Mouse (Mus musculus) left cerebral cortex, postnatal 10 days (tissue): ENCODE results near the gene Mre11a. TPM values are rescaled to one million over a fixed set of nuclear protein-coding genes. Genes with fewer than 3 reads are reported as not detected.

ENCODE experiments used
- DNase-seq, 2 experiments: peaks; one replicate each; pipeline ENCODE4 v3.0.0; 2021 to 2022; ENCODE audit warnings: low spot score in 2 of 2, mixed read lengths in 1 of 2; ENCODE audit errors: extremely low spot score in 1 of 2
- intact Hi-C: fragments of 180-260 bp; cut with DNase I; formaldehyde crosslinking; loops from one replicate; pipeline ENCODE4 v1.15.1; 2025
- total RNA-seq, 2 experiments: library from RNA; stranded (reverse); gene quantifications; 2 replicates each; pipeline ENCODE4 v1.2.3; 2021

Mre11a gene
- total RNA-seq = 10 to 100 TPM; 10.2 to 11.3 TPM

DNA sequence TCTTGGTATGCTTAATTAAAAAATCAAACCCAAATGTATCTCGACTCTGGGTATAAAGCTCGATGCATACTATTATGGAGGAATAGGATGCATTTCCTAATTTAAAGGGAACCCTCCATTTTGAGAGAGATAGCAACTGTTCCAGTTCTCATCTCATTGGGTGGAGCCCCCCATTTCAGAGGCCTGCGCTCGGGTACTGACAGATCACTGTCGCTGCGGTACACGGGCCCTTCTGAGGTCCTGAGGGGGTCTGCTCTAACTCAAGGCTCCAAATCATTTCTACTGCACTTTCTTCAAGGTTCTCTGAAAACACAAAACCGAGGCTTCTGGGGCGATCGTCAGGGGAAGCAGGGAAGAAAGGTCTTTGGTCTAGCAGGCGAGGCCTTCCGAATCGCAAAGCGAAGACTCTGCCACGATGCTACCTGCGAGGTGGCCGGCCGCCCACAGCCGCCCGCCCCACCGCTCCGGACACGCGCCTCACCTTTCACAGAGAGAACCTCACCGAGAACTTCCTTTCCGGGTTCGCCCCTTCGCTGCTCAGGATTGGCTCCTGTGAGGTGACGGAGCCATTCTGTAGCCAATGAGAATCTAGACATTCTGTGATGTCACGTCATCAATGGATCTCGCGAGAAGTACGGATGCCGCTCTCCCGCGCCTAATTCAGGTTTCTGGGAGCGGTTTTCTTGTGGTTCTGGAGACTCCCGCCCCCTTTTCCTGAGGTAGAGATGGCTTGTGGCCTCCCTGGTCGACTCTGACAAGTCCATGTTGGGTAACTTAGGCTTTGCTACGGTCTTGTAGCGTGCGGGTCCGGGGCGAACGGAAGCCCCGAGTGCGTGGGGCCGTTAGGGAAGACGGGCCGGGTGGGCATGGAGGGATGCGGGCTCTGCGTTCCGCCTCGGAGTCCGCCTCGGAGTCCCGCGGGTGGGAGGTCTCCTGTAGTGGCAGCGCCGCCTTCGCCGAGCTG is at the start of gene Mre11a, which contains the start of gene Ankrd49:
TSS of gene Mre11a (plus strand) at position 616 of the 964 bp plus-strand sequence.
TSS of gene Ankrd49 (minus strand) at position 818 of the 964 bp plus-strand sequence.
- intact Hi-C loops = no loop called here
- DNase-seq = peak; percentile 92 to 95

DNA sequence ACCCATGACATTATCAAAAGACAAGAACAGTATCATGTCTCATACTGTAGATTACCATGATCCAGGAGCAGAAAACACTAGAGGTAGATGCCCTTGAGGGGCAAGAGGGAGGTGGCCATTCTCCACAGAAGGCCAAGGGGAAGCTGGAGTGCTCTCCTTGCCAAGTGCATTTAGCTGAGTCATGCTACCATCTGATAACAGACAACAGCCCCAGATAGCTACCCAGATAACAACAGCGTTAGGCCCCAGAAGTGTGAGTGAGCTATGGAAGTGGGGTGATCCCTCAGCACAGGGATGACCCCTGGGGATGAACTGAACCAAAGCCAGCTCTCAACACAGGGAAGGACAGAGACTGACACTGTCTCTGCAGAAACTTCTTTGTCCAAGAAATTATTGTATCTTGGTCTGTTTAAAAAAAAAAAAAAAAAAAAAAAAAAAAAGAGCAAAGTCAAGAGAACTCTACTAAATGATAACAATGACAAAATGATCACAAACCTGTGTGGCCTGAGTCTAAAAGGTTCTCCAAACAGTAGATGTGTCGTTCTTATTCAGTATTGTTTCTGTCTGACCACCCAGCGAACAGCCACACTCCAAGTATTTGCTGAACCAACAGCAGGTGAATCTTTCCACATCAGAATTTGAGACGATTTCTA is 44.8 kb upstream of the Mre11a start:
- intact Hi-C loops = no loop called here
- no peak for DNase-seq

- intact Hi-C loops = no loop called here
- DNase-seq = no peak
Observed at GRCm38 (mm10) chr9:14740151-14740924, 44.1 kb upstream of the Mre11a start, which contains the start of gene Piwil4. Piwil4 (minus strand) TSS chr9:14740733.

GRCm38 (mm10) chr9:14750901-14751502 is 33.5 kb upstream of the Mre11a start:
- peak in 1 of 2 experiments; percentile 34 for DNase-seq
- intact Hi-C loops = no loop called here

- DNase-seq = peak in 1 of 2 experiments; percentile 40
- intact Hi-C loops = no loop called here
Observed at GRCm38 (mm10) chr9:14751503-14752000, 32.9 kb upstream of the Mre11a start.

DNA sequence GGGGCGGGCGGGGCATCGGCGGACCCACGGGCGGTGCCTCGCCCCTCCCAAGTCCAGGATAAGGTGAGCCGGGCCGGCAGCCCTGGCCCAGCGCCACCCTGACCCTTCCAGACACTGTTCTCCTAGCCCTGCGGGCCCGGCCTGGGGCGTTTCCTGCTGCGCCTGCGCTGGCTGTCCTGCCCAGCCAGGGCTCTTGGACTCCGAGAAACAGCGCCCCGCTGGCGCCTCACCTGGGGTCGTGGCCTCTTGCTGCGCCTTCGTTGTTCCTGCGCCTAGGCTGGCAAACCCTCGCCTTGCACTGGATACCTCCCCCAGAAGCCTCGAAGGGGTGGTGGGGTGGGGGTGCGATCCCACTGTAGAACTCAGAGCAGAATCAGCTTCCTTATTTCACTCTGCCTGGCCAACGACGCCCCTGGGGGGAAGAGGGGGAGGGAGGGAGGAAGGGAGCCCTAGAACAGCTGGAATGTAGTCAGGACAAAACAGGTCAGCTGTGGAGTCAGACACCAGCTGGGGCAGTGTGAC is 32.4 kb upstream of the Mre11a start, which contains the start of gene Fut4:
TSS of gene Fut4 (minus strand) at position 393 of the 522 bp plus-strand sequence.
- intact Hi-C loops = no loop called here
- DNase-seq = peak in 1 of 2 experiments; percentile 65

- no peak for DNase-seq
- intact Hi-C loops = no loop called here
Observed at GRCm38 (mm10) chr9:14753947-14754346, 30.5 kb upstream of the Mre11a start.

GRCm38 (mm10) chr9:14754469-14754868 is 30.0 kb upstream of the Mre11a start:
- intact Hi-C loops = no loop called here
- DNase-seq = no peak

- intact Hi-C loops = no loop called here
- DNase-seq = no peak
Observed at GRCm38 (mm10) chr9:14758590-14758989, 25.9 kb upstream of the Mre11a start.

GRCm38 (mm10) chr9:14759261-14759660 is 25.2 kb upstream of the Mre11a start:
- intact Hi-C loops = no loop called here

DNA sequence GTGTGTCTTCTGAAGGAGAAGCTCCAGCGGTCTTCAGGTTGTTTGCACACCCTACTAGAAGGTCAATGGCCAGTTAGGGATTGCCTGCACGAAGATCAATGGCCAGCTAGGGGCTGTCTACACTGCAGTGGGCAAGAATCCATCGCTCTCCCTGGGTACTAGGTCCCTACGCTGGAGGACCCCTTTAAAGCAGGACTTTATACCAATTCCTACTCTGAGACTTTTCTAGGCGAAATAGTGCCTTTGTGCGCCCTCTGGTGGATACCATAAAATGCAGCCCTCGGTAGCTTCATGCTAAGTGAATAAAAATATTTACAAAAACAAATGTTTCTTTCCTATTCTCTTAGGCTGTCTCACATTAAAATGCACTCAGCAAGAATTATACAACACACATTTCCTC is 19.7 kb upstream of the Mre11a start:
- peak in 1 of 2 experiments; percentile 56 for DNase-seq
- intact Hi-C loops = loop anchor here (5.0 to 10.0 kb wide), 2 partner anchors 252 to 1530 kb away; no protein-coding TSS in a partner anchor

More at GRCm38 (mm10) chr9:14759261-14759660, 25.2 kb upstream of the Mre11a start:
- DNase-seq = no peak

- intact Hi-C loops = loop anchor here (5.0 to 10.0 kb wide), 3 partner anchors 258 to 1535 kb away; no protein-coding TSS in a partner anchor
- DNase-seq = no peak
Observed at GRCm38 (mm10) chr9:14769811-14770210, 14.6 kb upstream of the Mre11a start.

DNA sequence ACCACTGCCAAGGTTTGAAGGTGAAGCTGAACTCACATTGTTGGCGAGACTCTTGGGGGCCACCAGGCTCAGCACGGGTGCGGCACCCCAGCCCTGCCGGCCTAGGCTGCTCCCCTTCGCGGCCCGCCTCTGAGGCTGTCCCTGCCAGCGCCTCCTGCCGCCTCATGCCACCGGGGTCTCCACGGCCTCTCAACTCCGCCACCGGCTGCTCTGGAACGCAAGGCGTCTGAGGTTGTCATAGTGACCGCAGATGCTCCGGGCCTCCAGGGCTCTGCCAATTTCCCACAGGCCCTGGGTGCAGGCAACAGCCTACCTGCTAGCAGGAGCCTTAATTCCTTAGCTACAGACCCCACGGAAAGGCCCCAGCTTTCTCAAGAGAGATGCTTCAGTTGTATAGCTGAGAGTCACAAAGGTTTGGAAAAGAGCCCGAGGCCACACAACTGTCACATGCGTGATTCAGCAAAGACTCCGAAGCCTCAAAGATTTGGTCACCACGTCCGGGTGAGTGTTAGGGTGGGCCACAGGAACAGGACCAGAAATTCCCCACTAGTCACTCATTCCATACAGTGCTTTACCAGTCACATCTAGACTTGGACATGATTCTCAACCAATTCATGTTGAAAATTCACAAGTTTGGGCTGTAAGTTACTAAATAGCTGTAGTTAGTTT is 13.5 kb upstream of the Mre11a start, which contains the start of gene 1700012B09Rik:
TSS of gene 1700012B09Rik (minus strand) at position 228 of the 669 bp plus-strand sequence.
- intact Hi-C loops = loop anchor here (5.0 kb wide), 1 partner anchor 441 kb away; no protein-coding TSS in a partner anchor
- DNase-seq = peak in 1 of 2 experiments; percentile 38

DNA sequence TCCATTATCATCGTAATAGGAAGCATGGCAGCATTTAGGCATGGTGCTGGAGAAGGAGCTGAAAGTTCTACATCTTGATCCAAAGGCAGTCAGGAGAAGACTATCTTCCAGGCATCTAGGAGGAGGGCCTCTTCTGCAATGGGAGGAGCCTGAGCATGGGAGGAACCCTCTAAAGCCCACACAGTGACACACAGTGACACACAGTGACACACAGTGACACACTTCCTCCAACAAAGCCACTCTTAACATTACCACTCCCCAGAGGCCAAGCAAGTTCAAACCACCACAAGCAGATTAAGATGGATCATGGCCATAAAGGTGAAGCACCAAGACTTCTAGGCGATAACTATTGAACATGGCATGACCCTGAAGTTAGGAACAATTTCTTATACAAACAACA is 12.4 kb upstream of the Mre11a start:
- no peak for DNase-seq
- intact Hi-C loops = loop anchor here (2.0 to 5.0 kb wide), 2 partner anchors 243 to 440 kb away; no protein-coding TSS in a partner anchor

GRCm38 (mm10) chr9:14773813-14774212 is 10.6 kb upstream of the Mre11a start:
- DNase-seq = no peak
- intact Hi-C loops = loop anchor here (2.0 to 5.0 kb wide), 2 partner anchors 241 to 438 kb away; no protein-coding TSS in a partner anchor

GRCm38 (mm10) chr9:14778341-14778740 is 6.1 kb upstream of the Mre11a start:
- DNase-seq = no peak
- intact Hi-C loops = no loop called here

DNA sequence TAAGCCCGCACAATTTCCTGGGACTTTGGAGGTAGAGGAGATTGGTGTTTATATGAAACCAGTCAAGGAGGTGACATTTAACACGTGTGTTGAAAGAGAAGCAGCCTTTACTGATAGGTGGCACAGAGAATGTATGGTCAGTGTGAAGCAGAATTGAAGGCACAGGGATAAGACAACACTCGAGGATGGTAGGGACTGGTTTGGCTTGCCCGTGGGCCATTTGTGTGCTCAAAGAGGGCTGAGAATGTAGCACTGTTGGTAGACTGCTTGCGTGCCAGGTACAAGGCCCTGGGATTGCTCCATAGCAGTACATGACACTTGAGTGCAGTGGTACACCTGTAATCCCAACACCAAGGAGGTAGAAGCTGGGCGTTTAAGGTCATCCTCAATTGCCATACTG is 2.9 kb downstream of the Mre11a start:
- intact Hi-C loops = no loop called here
- DNase-seq = no peak
